Mouse (Mus musculus) heart, postnatal 14 days (tissue): ENCODE measurements at regions not wholly inside any gene's neighbourhood (a gene's known extent, or its start where the extent isn't known, plus 50 kb on each side); places are given as distances from the start of the nearest gene placed in this dataset.
A peak's percentile ranks its signal among the peaks of the same experiment; 100 is the strongest.

ENCODE experiments used
- DNase-seq, 2 experiments: peaks; one replicate each; pipeline ENCODE4 v3.0.0; 2021 to 2022
- intact Hi-C: fragments of 180-260 bp; cut with DNase I; formaldehyde crosslinking; loops from one replicate; pipeline ENCODE4 v1.15.1; 2025

GRCm38 (mm10) chr7:128834894-128835293 is 90.2 kb downstream of the Sec23ip start:
- intact Hi-C loops: no loop called here
- no peak for DNase-seq

- no peak for DNase-seq
- intact Hi-C loops: no loop called here
Measured at GRCm38 (mm10) chr7:128836435-128836834, 91.7 kb downstream of the Sec23ip start.

GRCm38 (mm10) chr7:128842561-128842960 is 97.8 kb downstream of the Sec23ip start:
- DNase-seq: no peak
- intact Hi-C loops: no loop called here

- DNase-seq: no peak
- intact Hi-C loops: no loop called here
Measured at GRCm38 (mm10) chr7:128843576-128843975, 98.8 kb downstream of the Sec23ip start.

GRCm38 (mm10) chr7:128849261-128849660 is 104.5 kb downstream of the Sec23ip start:
- intact Hi-C loops: no loop called here
- no peak for DNase-seq

- no peak for DNase-seq
- intact Hi-C loops: no loop called here
Measured at GRCm38 (mm10) chr7:128854193-128854592, 109.5 kb downstream of the Sec23ip start.

GRCm38 (mm10) chr7:128854690-128855343 is 110.1 kb downstream of the Sec23ip start:
- DNase-seq: no peak
- intact Hi-C loops: no loop called here

GRCm38 (mm10) chr7:128860141-128860540 is 115.4 kb downstream of the Sec23ip start:
- DNase-seq: peak; percentile 53 to 73
- intact Hi-C loops: loop anchor here (2.0 to 5.0 kb wide), 2 partner anchors 447 to 649 kb away; no protein-coding TSS in a partner anchor

- DNase-seq: peak; percentile 9 to 20
- intact Hi-C loops: loop anchor here (2.0 to 5.0 kb wide), 2 partner anchors 447 to 648 kb away; no protein-coding TSS in a partner anchor
Measured at GRCm38 (mm10) chr7:128860709-128861108, 116.0 kb downstream of the Sec23ip start.

- DNase-seq: no peak
- intact Hi-C loops: loop anchor here (2.0 to 5.0 kb wide), 2 partner anchors 446 to 647 kb away; no protein-coding TSS in a partner anchor
Measured at GRCm38 (mm10) chr7:128861376-128861775, 116.6 kb downstream of the Sec23ip start.

GRCm38 (mm10) chr7:128868799-128869198 is 124.1 kb downstream of the Sec23ip start:
- no peak for DNase-seq
- intact Hi-C loops: no loop called here

GRCm38 (mm10) chr7:128884015-128884414 is 139.3 kb downstream of the Sec23ip start:
- no peak for DNase-seq

GRCm38 (mm10) chr7:128885551-128885950 is 140.8 kb downstream of the Sec23ip start:
- intact Hi-C loops: no loop called here
- DNase-seq: no peak

More at GRCm38 (mm10) chr7:128884015-128884414, 139.3 kb downstream of the Sec23ip start:
- intact Hi-C loops: no loop called here

GRCm38 (mm10) chr7:128910134-128910533 is 165.4 kb downstream of the Sec23ip start:
- no peak for DNase-seq
- intact Hi-C loops: no loop called here

- peak in 1 of 2 experiments; percentile 10 for DNase-seq
- intact Hi-C loops: no loop called here
Measured at GRCm38 (mm10) chr7:128937976-128938730, 193.4 kb downstream of the Sec23ip start.

- DNase-seq: no peak
- intact Hi-C loops: no loop called here
Measured at GRCm38 (mm10) chr7:128960575-128960974, 215.8 kb downstream of the Sec23ip start.

GRCm38 (mm10) chr7:128979904-128980303 is 235.2 kb downstream of the Sec23ip start:
- DNase-seq: no peak
- intact Hi-C loops: no loop called here

- intact Hi-C loops: no loop called here
- DNase-seq: no peak
Measured at GRCm38 (mm10) chr7:128980827-128981226, 236.1 kb downstream of the Sec23ip start.

GRCm38 (mm10) chr7:128998759-128999158 is 254.0 kb downstream of the Sec23ip start:
- intact Hi-C loops: no loop called here
- DNase-seq: no peak

- no peak for DNase-seq
- intact Hi-C loops: no loop called here
Measured at GRCm38 (mm10) chr7:129002419-129002818, 254.4 kb upstream of the Plpp4 start.

GRCm38 (mm10) chr7:129003150-129003549 is 253.7 kb upstream of the Plpp4 start:
- intact Hi-C loops: no loop called here
- DNase-seq: no peak

- intact Hi-C loops: no loop called here
Measured at GRCm38 (mm10) chr7:129016353-129016752, 240.5 kb upstream of the Plpp4 start.

More at GRCm38 (mm10) chr7:129016353-129016752, 240.5 kb upstream of the Plpp4 start:
- DNase-seq: no peak
